Mouse (Mus musculus): Measurements from ENCODE around the gene Agtpbp1.

The Agtpbp1 gene

GRCm38 (mm10) chr13:59531203-59531602, 53.8 kb downstream of the Agtpbp1 start:
- peak; percentile 30 for DNase-seq (ENCODE audit: low spot score)

GRCm38 (mm10) chr13:59530491-59530890, 54.5 kb downstream of the Agtpbp1 start:
- DNase-seq (ENCODE audit: low spot score): no peak

- no peak for DNase-seq (ENCODE audit: low spot score)
Observed at GRCm38 (mm10) chr13:59521271-59522064, 63.6 kb downstream of the Agtpbp1 start.

- DNase-seq (ENCODE audit: low spot score): no peak
Observed at GRCm38 (mm10) chr13:59520834-59521233, 64.2 kb downstream of the Agtpbp1 start.

GRCm38 (mm10) chr13:59519479-59519878, 65.5 kb downstream of the Agtpbp1 start:
- no peak for DNase-seq (ENCODE audit: low spot score)

- DNase-seq (ENCODE audit: low spot score): no peak
Observed at GRCm38 (mm10) chr13:59518016-59518415, 67.0 kb downstream of the Agtpbp1 start.

- peak; percentile 71 for DNase-seq (ENCODE audit: low spot score)
Observed at GRCm38 (mm10) chr13:59515074-59515473, 70.0 kb downstream of the Agtpbp1 start.

- DNase-seq (ENCODE audit: low spot score): no peak
Observed at GRCm38 (mm10) chr13:59509644-59510366, 75.2 kb downstream of the Agtpbp1 start.

- no peak for DNase-seq (ENCODE audit: low spot score)
Observed at GRCm38 (mm10) chr13:59508584-59508983, 76.4 kb downstream of the Agtpbp1 start.

GRCm38 (mm10) chr13:59506450-59506849, 78.6 kb downstream of the Agtpbp1 start:
- no peak for DNase-seq (ENCODE audit: low spot score)

- no peak for DNase-seq (ENCODE audit: low spot score)
Observed at GRCm38 (mm10) chr13:59505867-59506266, 79.2 kb downstream of the Agtpbp1 start.

GRCm38 (mm10) chr13:59503581-59503980, 81.4 kb downstream of the Agtpbp1 start:
- DNase-seq (ENCODE audit: low spot score): no peak

- DNase-seq (ENCODE audit: low spot score): no peak
Observed at GRCm38 (mm10) chr13:59499831-59500230, 85.2 kb downstream of the Agtpbp1 start.

- no peak for DNase-seq (ENCODE audit: low spot score)
Observed at GRCm38 (mm10) chr13:59499374-59499773, 85.7 kb downstream of the Agtpbp1 start.

- no peak for DNase-seq (ENCODE audit: low spot score)
Observed at GRCm38 (mm10) chr13:59498191-59498590, 86.8 kb downstream of the Agtpbp1 start.

GRCm38 (mm10) chr13:59495839-59496238, 89.2 kb downstream of the Agtpbp1 start:
- DNase-seq (ENCODE audit: low spot score): peak; percentile 60

- peak; percentile 6 for DNase-seq (ENCODE audit: low spot score)
Observed at GRCm38 (mm10) chr13:59494619-59495262, 90.3 kb downstream of the Agtpbp1 start.

- DNase-seq (ENCODE audit: low spot score): no peak
Observed at GRCm38 (mm10) chr13:59490726-59491125, 94.3 kb downstream of the Agtpbp1 start.

GRCm38 (mm10) chr13:59489143-59489542, 95.9 kb downstream of the Agtpbp1 start:
- peak; percentile 51 for DNase-seq (ENCODE audit: low spot score)

- DNase-seq (ENCODE audit: low spot score): no peak
Observed at GRCm38 (mm10) chr13:59487287-59487686, 97.7 kb downstream of the Agtpbp1 start.

GRCm38 (mm10) chr13:59486243-59486642, 98.8 kb downstream of the Agtpbp1 start:
- DNase-seq (ENCODE audit: low spot score): no peak

GRCm38 (mm10) chr13:59485456-59485855, 99.6 kb downstream of the Agtpbp1 start:
- DNase-seq (ENCODE audit: low spot score): no peak

GRCm38 (mm10) chr13:59481484-59481855, 103.6 kb downstream of the Agtpbp1 start:
- no peak for DNase-seq (ENCODE audit: low spot score)

Data from embryo, embryonic 10.5 days (tissue).